Mouse (Mus musculus) erythroblast, embryonic 14.5 days (primary cell): ENCODE data around the gene C2cd2.

ENCODE experiments used
- GATA1 ChIP-seq: IDR thresholded peaks from 2 replicates; pipeline ENCODE4 v1.6.1; 2012; ENCODE audit warnings: low read length, inconsistent platforms, mixed read lengths
- TAL1 ChIP-seq: IDR thresholded peaks from 3 replicates; pipeline ENCODE4 v1.6.1; 2012; ENCODE audit warnings: low read length, inconsistent platforms, mixed read lengths

DNA sequence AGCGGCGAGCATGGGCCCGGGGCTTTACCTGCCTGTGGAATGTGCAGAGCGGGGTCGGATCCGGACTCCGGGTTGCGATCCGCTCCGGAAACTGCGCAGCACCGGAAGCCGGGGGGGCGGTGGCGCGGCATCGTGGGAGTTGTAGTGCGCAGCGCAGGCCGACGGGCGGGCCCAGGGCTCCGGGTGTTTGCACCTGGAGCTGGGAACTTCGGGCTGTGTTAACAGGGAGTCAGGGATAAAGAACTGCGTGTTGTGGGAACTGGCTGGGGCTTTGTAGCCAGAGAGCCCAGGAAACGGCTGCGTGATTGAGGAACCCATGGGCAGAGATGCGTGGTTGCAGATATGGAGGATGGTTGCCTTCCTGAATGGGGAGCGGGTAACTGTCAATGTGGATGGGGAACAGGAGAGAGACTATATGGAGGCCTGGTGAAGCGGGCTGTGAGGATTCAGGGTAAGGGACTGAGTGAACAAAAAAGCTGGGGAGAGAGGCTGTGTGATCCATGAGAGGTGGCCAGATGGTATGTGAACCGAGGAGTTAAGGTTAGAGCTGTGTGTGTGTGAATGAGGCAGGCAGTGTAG is 110.6 kb downstream of the C2cd2 start, which contains the start of gene Prdm15:
- no peak for TF ChIP-seq GATA1
- TF ChIP-seq TAL1, result no peak
